Mouse (Mus musculus) liver, adult 2 months (tissue): ENCODE results near the gene Atp6v1g3. TPM values are rescaled to one million over a fixed set of nuclear protein-coding genes. Genes with fewer than 3 reads are reported as not detected.
A peak's percentile ranks its signal among the peaks of the same experiment; 100 is the strongest.

ENCODE experiments used
- DNase-seq: peaks from one replicate; pipeline ENCODE4 v3.0.0-alpha.2; 2011; ENCODE audit warnings: low read depth, low spot score; ENCODE audit errors: extremely low read depth
- H3K27ac ChIP-seq: fragments of 200-500 bp; replicated peaks from 2 replicates; pipeline ENCODE4 v1.5.1; 2012; ENCODE audit warnings: low read depth, mild to moderate bottlenecking, control low read depth, inconsistent platforms, low read length; ENCODE audit not compliant: insufficient read depth
- H3K27me3 ChIP-seq: fragments of 200-500 bp; 2 replicates; pipeline ENCODE4 v1.6.1; 2012; ENCODE audit warnings: mild to moderate bottlenecking, moderate library complexity, low read length, inconsistent platforms; ENCODE audit not compliant: control insufficient read depth, insufficient read depth
- H3K36me3 ChIP-seq: fragments of 200-500 bp; 2 replicates; pipeline ENCODE4 v1.6.1; 2012; ENCODE audit warnings: low read length, inconsistent platforms; ENCODE audit not compliant: control insufficient read depth, insufficient read depth
- H3K4me1 ChIP-seq: fragments of 200-500 bp; 2 replicates; pipeline ENCODE4 v1.6.1; 2011; ENCODE audit warnings: low read length; ENCODE audit not compliant: control insufficient read depth, insufficient read depth
- H3K4me3 ChIP-seq: fragments of 200-500 bp; 2 replicates; pipeline ENCODE4 v1.5.1; 2011; ENCODE audit warnings: low read depth, mild to moderate bottlenecking, control low read depth, low read length, moderate library complexity; ENCODE audit not compliant: insufficient read depth
- H3K79me2 ChIP-seq: fragments of 200-500 bp; 2 replicates; pipeline ENCODE4 v1.6.1; 2012; ENCODE audit warnings: inconsistent platforms, mild to moderate bottlenecking, low read length, moderate library complexity; ENCODE audit not compliant: control insufficient read depth, insufficient read depth
- H3K9ac ChIP-seq: fragments of 200-500 bp; 2 replicates; pipeline ENCODE4 v1.6.1; 2012; ENCODE audit warnings: low read depth, mild to moderate bottlenecking, control low read depth, inconsistent platforms, low read length
- CTCF ChIP-seq: fragments of 200-500 bp; IDR thresholded peaks from 2 replicates; pipeline ENCODE4 v1.5.1; 2011; ENCODE audit warnings: low read depth, low read length, control low read depth
- POLR2A ChIP-seq: fragments of 200-500 bp; IDR thresholded peaks from 2 replicates; pipeline ENCODE4 v1.6.1; 2011; ENCODE audit warnings: low read length, control low read depth; ENCODE audit not compliant: insufficient read depth; ENCODE audit errors: extremely low read depth
- WGBS: fragments of 180-500 bp; shearing (Covaris S2); methylation state at CpG from one replicate; pipeline ENCODE4 v1.1.7; 2018; 5-methylcytosine and 5-hydroxymethylcytosine counted together
- polyA plus RNA-seq: library from polyadenylated mRNA; depleted of rRNA; stranded (reverse); fragments of >200 nt; gene quantifications from 2 replicates; pipeline ENCODE4 v1.2.3, GENCODE M21; 2012
- total RNA-seq: library from RNA; depleted of rRNA; stranded (reverse); fragments of >200 nt; gene quantifications from 2 replicates; pipeline ENCODE4 v1.2.3, GENCODE M21; 2014

Gene Atp6v1g3
- total and polyA plus RNA-seq, 2 experiments = not detected

DNA sequence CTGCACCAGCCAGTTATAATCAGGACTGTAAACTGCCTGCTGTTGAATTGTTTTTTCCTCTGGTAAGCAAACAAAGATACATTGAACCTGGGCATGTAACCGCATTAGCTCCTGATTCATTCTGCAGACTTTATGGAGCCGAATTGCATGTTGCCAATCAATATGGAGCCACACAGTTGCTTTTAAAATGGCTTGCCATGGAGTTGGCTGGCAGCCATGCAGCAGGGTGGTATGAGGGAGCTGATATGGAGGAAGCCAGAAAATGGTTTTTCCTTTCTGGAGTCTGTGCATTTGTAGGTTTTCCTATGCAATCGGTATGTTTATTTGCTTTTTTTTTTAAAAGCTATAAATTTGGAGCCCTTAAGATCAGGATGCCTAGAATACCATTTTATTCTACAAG, 28.0 kb upstream of the Atp6v1g3 start:
- 66% methylated on average over 3 of the region's 3 CpGs for WGBS
- TF ChIP-seq CTCF (no peak), POLR2A (no peak)
- no peaks in the 10 kb centered on the region for H3K27me3 ChIP-seq
- H3K4me1 ChIP-seq = no peaks in the 10 kb centered on the region; the same call in 1 of the 2 replicates
- H3K9ac ChIP-seq = no peak overlapping the region
- no peak overlapping the region for H3K27ac ChIP-seq
- no peak for DNase-seq
- no peaks in the 10 kb centered on the region for H3K36me3 ChIP-seq
- H3K79me2 ChIP-seq = no peaks in the 10 kb centered on the region
- H3K4me3 ChIP-seq = no peak overlapping the region

DNA sequence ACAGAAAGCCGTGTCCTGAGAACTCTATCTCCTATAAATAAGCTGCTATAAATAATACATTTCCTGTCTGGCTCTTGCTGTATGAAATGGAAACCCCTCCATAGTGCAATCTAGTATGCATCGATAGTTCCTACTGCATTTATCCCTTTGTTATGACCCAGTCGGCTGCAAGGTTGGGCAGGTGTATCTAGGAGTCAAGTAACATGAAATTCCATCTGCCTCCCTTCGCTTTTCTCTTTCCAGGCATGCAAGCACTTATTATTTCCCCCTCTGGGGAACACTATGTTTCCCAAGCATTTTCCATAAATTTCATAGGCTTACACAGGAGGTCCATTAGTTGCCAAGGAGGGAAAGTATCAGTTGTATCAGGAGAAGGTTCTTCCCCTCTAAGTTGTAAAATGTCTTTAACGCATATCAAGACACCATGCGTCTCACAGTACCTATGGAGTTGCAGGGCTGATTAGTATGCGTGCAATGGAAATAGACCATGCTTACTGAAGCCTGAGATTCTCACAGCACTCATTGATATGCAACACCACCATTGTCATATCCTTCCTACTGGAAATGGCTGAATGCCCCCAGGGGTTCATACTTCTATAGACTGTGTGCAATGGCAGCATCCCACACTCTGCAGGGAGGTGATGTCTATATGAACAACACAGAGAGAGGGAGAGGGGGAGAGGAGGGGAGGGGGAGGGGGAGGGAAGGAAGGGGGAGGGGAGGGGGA, 26.9 kb upstream of the Atp6v1g3 start:
- Histone ChIP-seq H3K79me2 (no peaks in the 10 kb centered on the region), H3K4me1 (no peaks in the 10 kb centered on the region; the same call in 1 of the 2 replicates), H3K9ac (no peak overlapping the region), H3K36me3 (no peaks in the 10 kb centered on the region), H3K27me3 (no peaks in the 10 kb centered on the region), H3K27ac (no peak overlapping the region), H3K4me3 (no peak overlapping the region)
- no peak for TF ChIP-seq POLR2A
- no peak for TF ChIP-seq CTCF
- DNase-seq = no peak
- WGBS = 87% methylated on average over 7 of the region's 7 CpGs

DNA sequence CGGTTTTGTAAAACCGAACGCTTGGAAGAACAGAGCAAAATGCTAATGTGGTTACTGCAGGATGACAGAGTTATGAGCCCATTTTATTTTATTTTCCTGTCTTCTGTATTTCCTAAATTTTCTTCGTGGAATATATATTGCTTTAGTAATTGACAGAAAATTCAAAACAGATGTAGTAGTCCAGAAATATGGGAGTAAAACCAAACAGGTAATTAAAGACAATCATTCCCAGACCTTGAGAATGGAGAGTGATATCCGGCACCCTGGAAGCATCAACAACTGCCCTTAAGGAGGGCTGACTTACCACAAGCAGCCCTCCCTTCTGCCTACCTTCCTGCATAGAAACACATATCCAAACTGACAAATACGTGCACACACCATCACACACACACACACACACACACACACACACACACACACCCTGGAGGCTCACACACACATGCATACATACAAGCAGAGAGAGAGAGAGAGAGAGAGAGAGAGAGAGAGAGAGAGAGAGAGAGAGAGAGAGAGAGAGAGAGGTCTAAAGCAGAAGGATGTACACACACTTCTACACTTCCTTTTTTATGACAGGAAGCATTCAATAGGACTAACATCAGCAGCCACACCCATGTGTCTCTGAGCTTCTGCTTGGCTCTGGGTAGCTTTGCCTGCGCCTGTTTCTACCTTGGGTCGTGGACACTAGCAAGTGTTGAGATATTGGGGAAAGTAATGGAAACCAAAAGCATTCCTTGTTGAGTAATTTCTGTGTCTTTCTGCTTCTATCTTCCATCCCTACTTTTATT, 25.6 kb upstream of the Atp6v1g3 start:
- Histone ChIP-seq H3K4me1 (no peaks in the 10 kb centered on the region; the same call in 1 of the 2 replicates), H3K36me3 (no peaks in the 10 kb centered on the region), H3K4me3 (no peak overlapping the region), H3K27ac (no peak overlapping the region), H3K27me3 (no peaks in the 10 kb centered on the region), H3K79me2 (no peaks in the 10 kb centered on the region), H3K9ac (no peak overlapping the region)
- WGBS = 82% methylated on average over 8 of the region's 8 CpGs
- TF ChIP-seq CTCF (no peak), POLR2A (no peak)
- DNase-seq = peak; percentile 15

DNA sequence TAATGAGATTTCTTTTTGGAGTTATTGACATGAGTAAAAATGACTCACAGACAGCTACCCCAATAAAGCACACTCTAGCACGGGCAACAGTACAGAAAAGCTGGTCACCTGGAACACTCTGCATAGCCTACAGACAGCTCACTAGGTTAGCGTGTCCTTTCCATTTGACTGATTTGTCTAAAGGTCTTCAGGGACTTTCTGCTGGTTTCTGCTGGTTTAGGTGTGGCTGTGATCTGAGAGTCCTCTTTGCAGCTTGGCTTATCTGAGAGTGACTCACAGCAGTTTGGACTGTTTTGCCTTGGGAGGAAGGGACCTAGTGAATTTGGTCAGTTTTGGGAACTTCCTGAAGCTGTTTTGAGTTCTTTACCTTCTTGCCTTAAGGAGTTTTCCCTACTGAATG, 24.8 kb upstream of the Atp6v1g3 start:
- Histone ChIP-seq H3K4me1 (no peaks in the 10 kb centered on the region; the same call in 1 of the 2 replicates), H3K36me3 (no peaks in the 10 kb centered on the region), H3K27me3 (no peaks in the 10 kb centered on the region), H3K9ac (no peak overlapping the region), H3K27ac (no peak overlapping the region), H3K79me2 (no peaks in the 10 kb centered on the region), H3K4me3 (no peak overlapping the region)
- TF ChIP-seq POLR2A = no peak
- no peak for TF ChIP-seq CTCF
- 84% methylated on average over 2 of the region's 2 CpGs for WGBS
- DNase-seq = no peak

DNA sequence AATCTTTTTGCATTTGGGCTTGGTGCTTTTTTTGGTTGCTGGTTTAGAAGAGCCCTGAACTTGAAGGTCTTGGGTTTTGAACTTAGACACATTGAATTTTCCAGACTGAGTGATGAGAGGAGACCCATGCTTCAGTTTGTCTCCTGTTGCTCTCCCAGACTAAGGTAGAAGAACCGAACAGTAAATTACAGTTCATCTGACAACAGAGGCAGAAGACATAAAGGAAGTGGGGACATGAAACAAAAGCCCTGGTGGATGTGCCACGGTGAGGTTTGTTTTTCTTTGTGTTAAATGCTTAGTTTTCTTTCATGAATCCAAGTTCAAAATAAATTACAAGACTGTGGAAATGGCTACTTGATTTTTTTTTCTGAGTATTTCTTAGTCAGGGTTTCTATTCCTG, 22.6 kb upstream of the Atp6v1g3 start:
- DNase-seq = no peak
- no peaks in the 10 kb centered on the region for H3K79me2 ChIP-seq
- H3K27me3 ChIP-seq = no peaks in the 10 kb centered on the region
- WGBS = 82% methylated on average over 2 of the region's 2 CpGs
- no peak overlapping the region for H3K27ac ChIP-seq
- H3K9ac ChIP-seq = no peak overlapping the region
- no peaks in the 10 kb centered on the region for H3K36me3 ChIP-seq
- TF ChIP-seq CTCF = no peak
- no peak for TF ChIP-seq POLR2A
- H3K4me1 ChIP-seq = no peaks in the 10 kb centered on the region
- H3K4me3 ChIP-seq = no peak overlapping the region
